ENCODE assay signal across 28 mouse cellular contexts in genomic region chr8:108554578-108555245, GRCm38 (mm10).
DNase-seq lines count a peak whose midpoint lies in the region; ATAC-seq and TF ChIP-seq lines count a peak whose summit lies in the region.
"Had no signal": no experiment of that assay in that cellular context is flagged by ENCODE, and none has a peak within 500 bp of the region (broad histone marks: within the 10 kb centered on the region; RNA-seq: fewer than 3 reads in every experiment).

No protein-coding gene starts in this region.

- no peaks in the 10 kb centered on the region for H3K9me3 ChIP-seq in embryonic facial prominence, embryonic 12.5 days
- H3K9me3 ChIP-seq in limb, embryonic 10.5 days (replicated peaks), result no peaks in the 10 kb centered on the region
- no peaks in the 10 kb centered on the region for H3K9me3 ChIP-seq in limb, embryonic 14.5 days (ENCODE audit: control insufficient read depth, low read length)
- no peaks in the 10 kb centered on the region for H3K9me3 ChIP-seq in forebrain, embryonic 16.5 days (ENCODE audit: control insufficient read depth, low read length)
- H3K9me3 ChIP-seq: forebrain, embryonic 12.5 days; heart, embryonic 12.5 days; heart, embryonic 15.5 days; hindbrain, embryonic 10.5 days; hindbrain, embryonic 13.5 days had no signal

- no peak overlapping the region for H3K4me3 ChIP-seq in embryonic facial prominence, embryonic 12.5 days
- no peak overlapping the region for H3K4me3 ChIP-seq in limb, embryonic 10.5 days
- no peak overlapping the region for H3K4me3 ChIP-seq in limb, embryonic 14.5 days (replicated peaks; ENCODE audit: low read length)
- no peak overlapping the region for H3K4me3 ChIP-seq in forebrain, embryonic 16.5 days (replicated peaks; ENCODE audit: low read length)
- H3K4me3 ChIP-seq: erythroblast, embryonic 14.5 days; forebrain, embryonic 12.5 days; heart, embryonic 12.5 days; heart, embryonic 15.5 days; hindbrain, embryonic 10.5 days; hindbrain, embryonic 13.5 days had no signal

- 45% methylated on average over 12 of the region's 12 CpGs for WGBS in embryonic facial prominence, embryonic 12.5 days
- WGBS in limb, embryonic 10.5 days, result 86% methylated on average over 12 of the region's 12 CpGs
- WGBS in limb, embryonic 14.5 days, result 61% methylated on average over 12 of the region's 12 CpGs
- WGBS in forebrain, embryonic 16.5 days, result 66% methylated on average over 12 of the region's 12 CpGs

- peak; percentile 82; the same call in 1 of the 2 replicates for ATAC-seq in embryonic facial prominence, embryonic 12.5 days (ENCODE audit: insufficient number of reproducible peaks, insufficient read depth, low FRiP score, low TSS enrichment)
- peak; percentile 44; the same call in 1 of the 2 replicates for ATAC-seq in limb, embryonic 14.5 days (ENCODE audit: low FRiP score, low read depth)
- no peak for ATAC-seq in forebrain, embryonic 16.5 days
- ATAC-seq: activated CD4-positive, CD25-positive, alpha-beta regulatory T cell, adult 4 months; CD4-positive, CD25-positive, alpha-beta regulatory T cell, adult 4 months; forebrain, postnatal 0 days; hindbrain, embryonic 16.5 days had no signal

- TF ChIP-seq POLR2A in limb, embryonic 14.5 days (IDR thresholded peaks at IDR 0.05; ENCODE audit: borderline replicate concordance, extremely low read depth, insufficient read depth, insufficient read length), result no peak

- no peaks in the 10 kb centered on the region for H3K36me3 ChIP-seq in embryonic facial prominence, embryonic 12.5 days
- H3K36me3 ChIP-seq in limb, embryonic 10.5 days, result no peaks in the 10 kb centered on the region
- H3K36me3 ChIP-seq in limb, embryonic 14.5 days (ENCODE audit: control insufficient read depth, insufficient read depth, low read length), result no peaks in the 10 kb centered on the region
- H3K36me3 ChIP-seq in forebrain, embryonic 16.5 days (ENCODE audit: control insufficient read depth, insufficient read depth), result no peaks in the 10 kb centered on the region
- H3K36me3 ChIP-seq: forebrain, embryonic 12.5 days; heart, embryonic 12.5 days; heart, embryonic 15.5 days; hindbrain, embryonic 10.5 days; hindbrain, embryonic 13.5 days had no signal

- no peak overlapping the region for H3K4me2 ChIP-seq in embryonic facial prominence, embryonic 12.5 days (replicated peaks)
- H3K4me2 ChIP-seq in limb, embryonic 14.5 days (replicated peaks; ENCODE audit: low read depth, low read length, severe bottlenecking), result no peak overlapping the region
- no peak overlapping the region for H3K4me2 ChIP-seq in forebrain, embryonic 16.5 days (ENCODE audit: low read length)
- H3K4me2 ChIP-seq: forebrain, embryonic 12.5 days; heart, embryonic 12.5 days; heart, embryonic 15.5 days; hindbrain, embryonic 13.5 days had no signal

- no peak overlapping the region for H3K27ac ChIP-seq in embryonic facial prominence, embryonic 12.5 days
- H3K27ac ChIP-seq in limb, embryonic 10.5 days, result peak overlapping the region; percentile 68; the same call in 1 of the 2 replicates
- H3K27ac ChIP-seq in limb, embryonic 14.5 days (replicated peaks; ENCODE audit: low read depth, low read length), result no peak overlapping the region
- no peak overlapping the region for H3K27ac ChIP-seq in forebrain, embryonic 16.5 days (ENCODE audit: low read length)
- H3K27ac ChIP-seq: forebrain, embryonic 12.5 days; heart, embryonic 15.5 days; hindbrain, embryonic 13.5 days had no signal

- H3K27me3 ChIP-seq in embryonic facial prominence, embryonic 12.5 days, result no peaks in the 10 kb centered on the region
- no peaks in the 10 kb centered on the region for H3K27me3 ChIP-seq in limb, embryonic 10.5 days (ENCODE audit: low read depth, poor library complexity, severe bottlenecking)
- H3K27me3 ChIP-seq in limb, embryonic 14.5 days (ENCODE audit: control insufficient read depth, insufficient read depth, low read length), result no peaks in the 10 kb centered on the region
- H3K27me3 ChIP-seq in forebrain, embryonic 16.5 days (replicated peaks; ENCODE audit: control insufficient read depth, insufficient read depth, low read length), result no peaks in the 10 kb centered on the region
- H3K27me3 ChIP-seq: forebrain, embryonic 12.5 days; heart, embryonic 12.5 days; heart, embryonic 15.5 days; hindbrain, embryonic 13.5 days had no signal

- H3K9ac ChIP-seq in embryonic facial prominence, embryonic 12.5 days, result no peak overlapping the region
- no peak overlapping the region for H3K9ac ChIP-seq in limb, embryonic 14.5 days (ENCODE audit: low read depth, low read length, severe bottlenecking)
- no peak overlapping the region for H3K9ac ChIP-seq in forebrain, embryonic 16.5 days (replicated peaks; ENCODE audit: low read depth, low read length)
- H3K9ac ChIP-seq: forebrain, embryonic 12.5 days; forebrain, postnatal 0 days; heart, embryonic 12.5 days; heart, embryonic 15.5 days; hindbrain, embryonic 13.5 days had no signal

- DNase-seq in retina, postnatal 1 day, result peak; percentile 24
- DNase-seq in retina, embryonic 14.5 days (ENCODE audit: low spot score), result no peak
- no peak for DNase-seq in limb, embryonic 10.5 days (ENCODE audit: low spot score)
- DNase-seq in limb, embryonic 14.5 days (ENCODE audit: low spot score), result no peak
- no peak for DNase-seq in embryo, embryonic 10.5 days (ENCODE audit: low spot score)
- no peak for DNase-seq in layer of hippocampus, postnatal 36 days
- DNase-seq: adrenal gland, adult 8-10 months; adrenal gland, postnatal 25 days; cerebellum, adult 11-12 months; cerebellum, adult 8-10 months; cerebellum, postnatal 10 days; cerebellum, postnatal 36 days; forebrain, postnatal 0 days; gastrocnemius, postnatal 25 days; heart, adult 18-20 months; heart, postnatal 10 days; heart, postnatal 36 days had no signal

- H3K4me1 ChIP-seq in embryonic facial prominence, embryonic 12.5 days, result peaks cover 12% of the 10 kb centered on the region
- peaks cover 39% of the 10 kb centered on the region for H3K4me1 ChIP-seq in limb, embryonic 10.5 days
- H3K4me1 ChIP-seq in limb, embryonic 14.5 days (ENCODE audit: control insufficient read depth, insufficient read depth, low read length), result peaks cover 22% of the 10 kb centered on the region
- H3K4me1 ChIP-seq in forebrain, embryonic 16.5 days (replicated peaks; ENCODE audit: control insufficient read depth, insufficient read depth, low read length), result peaks cover 4% of the 10 kb centered on the region; the same call in 1 of the 2 replicates
- H3K4me1 ChIP-seq: heart, embryonic 12.5 days; heart, embryonic 15.5 days had no signal
